Mouse (Mus musculus): ENCODE measurements around the gene Zfr2. TPM values are rescaled to one million over a fixed set of nuclear protein-coding genes. Genes with fewer than 3 reads are reported as not detected.
"Not testable (repeated sequence)": the region's sequence is repeated elsewhere in the genome, so short reads cannot be mapped to it uniquely, and the experiment has no call there.

Gene Zfr2
- total and polyA plus RNA-seq, 3 experiments = 1.9 to 7.1 (median 2.6) TPM

- Histone ChIP-seq H3K4me1 (ENCODE audit: insufficient read depth, low read depth, low read length) (peaks cover 18% of the 10 kb centered on the region), H3K27me3 (ENCODE audit: insufficient read depth, low read length) (peaks cover 45% of the 10 kb centered on the region)
- 0 out of 2 replicates have a peak, but pooled peaks have one; percentile 2 for TF ChIP-seq CTCF (IDR thresholded peaks at IDR 0.05; ENCODE audit: low read depth, low read length)
- H3K9me3 ChIP-seq (replicated peaks); H3K36me3 ChIP-seq (replicated peaks); DNase-seq (ENCODE audit: low spot score); ATAC-seq (ENCODE audit: extremely low read depth, insufficient number of reproducible peaks, low FRiP score, poor library complexity, severe bottlenecking); H3K4me3 ChIP-seq (ENCODE audit: low read depth, low read length): not testable (repeated sequence)
Observed at GRCm38 (mm10) chr10:81217267-81217666, 15.7 kb upstream of the Zfr2 start.

- Histone ChIP-seq H3K4me1 (ENCODE audit: insufficient read depth, low read depth, low read length) (peaks cover 18% of the 10 kb centered on the region), H3K36me3 (replicated peaks) (no peaks in the 10 kb centered on the region), H3K9me3 (replicated peaks) (no peaks in the 10 kb centered on the region), H3K27me3 (ENCODE audit: insufficient read depth, low read length) (peaks cover 40% of the 10 kb centered on the region), H3K4me3 (ENCODE audit: low read depth, low read length) (no peak overlapping the region)
- ATAC-seq (ENCODE audit: extremely low read depth, insufficient number of reproducible peaks, low FRiP score, poor library complexity, severe bottlenecking) (no peak), DNase-seq (ENCODE audit: low spot score) (peak; percentile 59)
- TF ChIP-seq GATA2 (IDR thresholded peaks at IDR 0.05; ENCODE audit: borderline replicate concordance, low read depth, low read length) = no peak
- no peak for TF ChIP-seq TAL1 (conservative IDR thresholded peaks at IDR 0.05; ENCODE audit: low read depth, low read length)
- TF ChIP-seq GATA1 (IDR thresholded peaks at IDR 0.05; ENCODE audit: borderline replicate concordance, low read length) = no peak
- peak; percentile 75 for TF ChIP-seq CTCF (IDR thresholded peaks at IDR 0.05; ENCODE audit: low read depth, low read length)
Observed at GRCm38 (mm10) chr10:81217964-81218363, 15.0 kb upstream of the Zfr2 start.

DNA sequence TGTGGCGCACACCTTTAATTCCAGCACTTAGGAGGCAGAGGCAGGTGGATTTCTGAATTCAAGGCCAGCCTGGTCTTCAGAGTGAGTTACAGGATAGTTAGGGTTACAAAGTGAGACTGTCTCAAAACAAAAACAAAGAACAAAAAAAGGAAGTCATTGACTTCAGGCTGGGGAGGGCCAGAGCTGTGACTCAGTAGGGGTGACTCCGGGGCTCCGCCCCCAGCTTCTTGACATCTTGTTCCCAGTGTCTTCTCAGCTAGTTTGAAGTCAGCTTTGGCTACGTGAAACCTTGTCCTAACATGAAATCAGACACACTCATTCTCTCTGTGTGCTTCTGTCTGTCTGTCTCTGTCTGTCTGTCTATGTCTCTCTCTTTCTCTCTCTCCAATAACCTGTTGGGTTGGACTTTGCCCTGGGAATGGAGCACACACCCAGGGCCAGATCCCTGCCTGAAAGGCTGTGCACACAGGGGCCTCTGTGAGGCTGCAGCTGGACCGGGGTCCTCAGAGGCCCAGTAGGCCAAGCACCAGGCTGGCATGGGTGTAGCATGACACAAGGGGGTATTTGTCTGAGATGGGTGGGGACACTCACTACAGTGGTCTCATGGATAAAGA lies 11.4 kb upstream of the Zfr2 start:
- Histone ChIP-seq H3K9me3 (replicated peaks) (no peaks in the 10 kb centered on the region), H3K4me1 (ENCODE audit: insufficient read depth, low read depth, low read length) (peaks cover 18% of the 10 kb centered on the region), H3K4me3 (ENCODE audit: low read depth, low read length) (no peak overlapping the region), H3K27me3 (ENCODE audit: insufficient read depth, low read length) (peaks cover 24% of the 10 kb centered on the region), H3K36me3 (replicated peaks) (no peaks in the 10 kb centered on the region)
- ATAC-seq (ENCODE audit: extremely low read depth, insufficient number of reproducible peaks, low FRiP score, poor library complexity, severe bottlenecking) = no peak
- TF ChIP-seq CTCF (IDR thresholded peaks at IDR 0.05; ENCODE audit: low read depth, low read length) (no peak), TAL1 (conservative IDR thresholded peaks at IDR 0.05; ENCODE audit: low read depth, low read length) (no peak), POLR2AphosphoS5 (IDR thresholded peaks at IDR 0.05; ENCODE audit: insufficient replicate concordance, low read depth, low read length) (no peak), GATA1 (IDR thresholded peaks at IDR 0.05; ENCODE audit: borderline replicate concordance, low read length) (no peak), GATA2 (IDR thresholded peaks at IDR 0.05; ENCODE audit: borderline replicate concordance, low read depth, low read length) (no peak)
- peak; percentile 49 for DNase-seq (ENCODE audit: low spot score)

GRCm38 (mm10) chr10:81223731-81224130 lies 9.2 kb upstream of the Zfr2 start:
- peaks cover 31% of the 10 kb centered on the region for H3K27me3 ChIP-seq (ENCODE audit: insufficient read depth, low read length)
- peaks cover 12% of the 10 kb centered on the region for H3K4me1 ChIP-seq (ENCODE audit: insufficient read depth, low read depth, low read length)
- DNase-seq (ENCODE audit: low spot score); H3K4me3 ChIP-seq (ENCODE audit: low read depth, low read length); H3K36me3 ChIP-seq (replicated peaks); H3K9me3 ChIP-seq (replicated peaks); ATAC-seq (ENCODE audit: extremely low read depth, insufficient number of reproducible peaks, low FRiP score, poor library complexity, severe bottlenecking): not testable (repeated sequence)

GRCm38 (mm10) chr10:81229735-81230437 lies 3.1 kb upstream of the Zfr2 start:
- TF ChIP-seq GATA1 (IDR thresholded peaks at IDR 0.05; ENCODE audit: borderline replicate concordance, low read length) = no peak
- no peak for TF ChIP-seq CTCF (IDR thresholded peaks at IDR 0.05; ENCODE audit: low read depth, low read length)
- no peak for TF ChIP-seq GATA2 (IDR thresholded peaks at IDR 0.05; ENCODE audit: borderline replicate concordance, low read depth, low read length)
- TF ChIP-seq TAL1 (conservative IDR thresholded peaks at IDR 0.05; ENCODE audit: low read depth, low read length) = no peak
- TF ChIP-seq POLR2AphosphoS5 (IDR thresholded peaks at IDR 0.05; ENCODE audit: insufficient replicate concordance, low read depth, low read length) = no peak
- Histone ChIP-seq H3K9me3 (replicated peaks) (no peaks in the 10 kb centered on the region), H3K27me3 (ENCODE audit: insufficient read depth, low read length) (peaks cover 37% of the 10 kb centered on the region), H3K4me3 (ENCODE audit: low read depth, low read length) (no peak overlapping the region), H3K36me3 (replicated peaks) (peaks cover 4% of the 10 kb centered on the region), H3K4me1 (ENCODE audit: insufficient read depth, low read depth, low read length) (peaks cover 21% of the 10 kb centered on the region)
- ATAC-seq (ENCODE audit: extremely low read depth, insufficient number of reproducible peaks, low FRiP score, poor library complexity, severe bottlenecking) = no peak
- DNase-seq (ENCODE audit: low spot score) = no peak

DNA sequence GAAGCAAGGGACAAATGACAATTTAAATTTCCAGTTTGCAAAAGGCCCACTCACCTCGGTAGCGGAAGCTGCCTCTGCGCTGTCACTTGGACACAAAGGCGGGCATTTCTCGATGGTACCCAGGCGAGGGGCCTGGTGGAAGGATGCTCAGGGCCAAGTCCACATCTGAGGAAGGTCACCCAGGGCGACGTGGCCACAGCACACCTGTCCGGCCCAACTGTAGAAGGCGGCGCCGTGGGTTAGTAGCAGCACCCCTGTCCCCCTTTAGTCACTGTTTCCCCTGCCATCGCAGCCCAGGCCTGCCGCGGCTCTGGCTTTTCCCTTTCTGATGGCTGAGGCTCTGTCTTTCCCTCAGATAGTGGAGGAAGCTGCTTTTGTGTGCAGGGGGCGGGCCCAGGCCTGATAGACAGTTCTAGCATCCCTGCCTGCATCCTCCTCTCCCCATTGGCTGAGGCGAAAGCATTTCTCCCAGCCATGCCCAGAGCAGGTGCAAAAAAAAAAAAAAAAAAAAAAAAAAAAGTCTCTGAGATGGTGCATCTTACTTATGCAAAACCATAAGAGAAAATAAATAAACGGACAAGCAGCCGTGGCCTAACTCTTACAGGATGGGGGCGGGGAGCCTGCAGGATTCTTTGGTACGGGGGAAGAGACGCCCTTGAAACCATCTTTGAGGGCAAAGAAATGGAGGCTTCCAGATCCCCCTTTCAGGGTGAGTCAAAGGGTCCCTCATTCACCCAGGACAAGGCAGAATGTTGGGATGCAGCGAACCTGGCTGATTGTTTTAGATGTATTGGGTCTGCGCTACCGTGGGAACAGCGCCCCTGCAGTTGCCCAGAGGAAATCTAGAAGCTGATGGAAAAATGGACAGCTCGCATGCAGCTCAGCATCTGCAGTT lies 2.3 kb upstream of the Zfr2 start, which contains the start of gene Atcay:
Atcay (minus strand) TSS at position 396 of the 895 bp plus-strand sequence.
- no peak for TF ChIP-seq GATA2 (IDR thresholded peaks at IDR 0.05; ENCODE audit: borderline replicate concordance, low read depth, low read length)
- no peak for TF ChIP-seq GATA1 (IDR thresholded peaks at IDR 0.05; ENCODE audit: borderline replicate concordance, low read length)
- TF ChIP-seq TAL1 (conservative IDR thresholded peaks at IDR 0.05; ENCODE audit: low read depth, low read length) = no peak
- no peak for TF ChIP-seq CTCF (IDR thresholded peaks at IDR 0.05; ENCODE audit: low read depth, low read length)
- TF ChIP-seq POLR2AphosphoS5 (IDR thresholded peaks at IDR 0.05; ENCODE audit: insufficient replicate concordance, low read depth, low read length) = no peak
- ATAC-seq (ENCODE audit: extremely low read depth, insufficient number of reproducible peaks, low FRiP score, poor library complexity, severe bottlenecking) (no peak), DNase-seq (ENCODE audit: low spot score) (no peak)
- H3K27me3 ChIP-seq (ENCODE audit: insufficient read depth, low read length) = peaks cover 37% of the 10 kb centered on the region
- H3K4me1 ChIP-seq (ENCODE audit: insufficient read depth, low read depth, low read length) = peaks cover 21% of the 10 kb centered on the region
- no peak within 1 kb of the TSS for H3K4me3 ChIP-seq (ENCODE audit: low read depth, low read length)
- H3K36me3 ChIP-seq (replicated peaks) = peaks cover 11% of the 10 kb centered on the region
- no peaks in the 10 kb centered on the region for H3K9me3 ChIP-seq (replicated peaks)
